Mouse (Mus musculus): ENCODE data around the gene Foxo3.

DNA sequence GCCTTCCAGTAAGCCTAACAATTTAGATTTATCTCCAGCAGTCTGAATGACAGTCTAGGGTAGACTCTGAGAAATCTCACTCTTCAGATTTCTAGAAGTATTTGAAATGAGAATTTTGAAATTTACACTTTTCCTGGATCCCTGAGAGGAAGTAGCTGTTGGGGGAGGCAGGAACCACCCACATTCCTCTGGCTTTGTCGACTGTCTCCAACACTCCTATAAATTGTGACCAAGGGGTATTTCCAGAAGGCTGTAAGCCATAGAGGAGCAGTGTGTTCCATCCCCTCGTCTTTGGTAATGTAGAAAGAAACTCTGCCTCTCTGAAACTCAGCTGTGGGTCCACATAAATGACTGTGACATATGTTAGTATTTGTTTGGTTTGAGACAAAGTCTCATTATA, 132.4 kb downstream of the Foxo3 start:
- TF ChIP-seq CTCF (IDR thresholded peaks at IDR 0.05; ENCODE audit: borderline replicate concordance, insufficient read depth, low read length) (no peak), POLR2A (IDR thresholded peaks at IDR 0.05; ENCODE audit: low read depth, low read length) (no peak)

Measured in embryonic fibroblast, embryonic 13.5 days (primary cell).